Mouse (Mus musculus): ENCODE data around the gene Tenm1. TPM values are rescaled to one million over a fixed set of nuclear protein-coding genes. Genes with fewer than 3 reads are reported as not detected.

The Tenm1 gene
- total RNA-seq (2014; fragmentation: Nextera tagmentation): not detected in 2 replicates
- not detected in 2 replicates for total RNA-seq (2017)

DNA sequence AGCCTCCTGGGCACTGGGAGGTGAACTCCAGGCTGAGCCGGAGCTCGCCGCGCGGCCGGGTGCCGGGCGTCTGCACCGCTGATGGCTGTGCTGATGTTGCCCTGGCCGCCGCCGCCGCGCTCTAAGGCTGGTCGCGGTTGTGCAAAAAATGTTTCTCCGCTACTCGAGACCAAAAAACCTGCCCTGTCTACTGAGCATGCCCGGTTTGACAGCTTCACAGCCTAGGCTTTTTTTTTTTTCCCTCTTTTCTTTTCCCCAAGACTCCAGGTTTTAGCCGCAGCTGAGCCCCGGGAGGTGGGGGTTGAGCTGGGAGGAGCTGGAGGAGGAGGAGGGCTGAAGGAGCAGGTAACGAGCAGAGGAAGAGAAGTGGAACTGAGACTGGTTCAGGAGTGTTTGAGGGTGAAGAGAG is at the start of gene Tenm1:
TSS of gene Tenm1 (minus strand) at position 272 of the 409 bp plus-strand sequence.
- ATAC-seq (replicated peaks; ENCODE audit: low FRiP score, low TSS enrichment, poor library complexity, severe bottlenecking): no peak

DNA sequence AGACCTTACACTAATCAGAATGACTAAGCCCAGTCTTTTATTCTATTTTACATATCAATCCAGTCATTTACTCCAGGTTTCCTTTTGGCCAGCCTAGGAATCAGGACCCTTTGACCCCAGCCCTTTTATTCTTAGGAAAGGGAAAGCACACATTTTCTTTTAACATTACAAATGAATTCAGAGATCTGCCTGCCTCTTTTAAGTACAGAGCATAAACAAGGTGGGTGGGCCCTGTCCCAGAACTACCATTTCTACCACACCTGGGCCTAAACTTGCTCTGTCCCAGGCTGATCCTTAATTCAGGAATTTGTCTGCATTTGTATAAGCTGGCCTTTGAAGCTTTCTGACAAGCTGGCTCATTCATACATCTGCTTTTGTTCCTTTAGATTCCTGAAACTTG is 38.4 kb upstream of the Tenm1 start:
- ATAC-seq (replicated peaks; ENCODE audit: low FRiP score, low TSS enrichment, poor library complexity, severe bottlenecking): no peak

- ATAC-seq (replicated peaks; ENCODE audit: low FRiP score, low TSS enrichment, poor library complexity, severe bottlenecking): no peak
Observed at GRCm38 (mm10) chrX:43430581-43430980, 1.7 kb upstream of the Tenm1 start.

DNA sequence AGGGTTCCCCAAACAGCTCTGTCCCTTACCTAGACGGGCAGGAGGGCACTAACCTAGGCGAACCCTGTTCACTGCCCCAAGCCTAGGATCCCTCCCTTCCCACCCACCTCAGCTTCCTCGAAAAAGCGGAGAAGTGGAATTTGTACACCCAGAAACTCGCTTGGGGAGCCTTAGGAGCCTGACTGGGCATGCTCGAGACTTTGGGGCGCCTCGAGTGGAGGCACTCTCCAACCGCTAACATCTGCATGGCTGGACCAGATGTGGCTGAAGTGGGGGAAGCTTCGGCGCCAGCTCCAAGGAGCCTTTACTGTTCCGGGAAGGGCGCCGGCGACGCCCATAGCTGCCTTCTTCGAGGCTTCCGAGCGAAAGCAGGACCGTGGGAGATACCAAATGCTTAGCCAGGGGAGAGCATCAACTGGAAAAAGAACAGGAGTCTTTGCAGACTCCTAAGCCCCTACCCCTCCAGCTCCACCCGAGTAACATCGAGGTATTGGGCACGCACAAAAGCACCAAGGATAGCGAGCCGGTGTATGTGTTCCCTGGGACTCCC is 1.1 kb upstream of the Tenm1 start:
- no peak for ATAC-seq (replicated peaks; ENCODE audit: low FRiP score, low TSS enrichment, poor library complexity, severe bottlenecking)

DNA sequence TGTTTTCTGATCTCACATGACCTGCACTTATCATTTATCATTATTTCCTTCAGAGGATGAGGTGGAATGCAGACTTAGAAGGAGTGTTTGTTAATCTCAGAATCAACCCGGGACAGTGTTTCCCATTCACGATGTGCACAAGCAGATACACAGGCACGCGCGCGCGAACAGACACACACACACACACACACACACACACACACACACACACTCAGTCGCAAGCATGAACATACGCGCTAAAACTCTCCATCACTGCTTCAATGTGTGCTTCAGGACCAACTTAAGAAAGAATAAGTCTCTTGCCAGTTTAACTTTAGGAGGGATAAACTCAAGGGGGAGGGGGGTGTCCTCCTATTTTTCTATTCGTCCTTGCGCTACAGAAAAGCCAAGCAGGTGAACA is 411 bp upstream of the Tenm1 start:
- ATAC-seq (replicated peaks; ENCODE audit: low FRiP score, low TSS enrichment, poor library complexity, severe bottlenecking): no peak

- no peak for ATAC-seq (replicated peaks; ENCODE audit: low FRiP score, low TSS enrichment, poor library complexity, severe bottlenecking)
Observed at GRCm38 (mm10) chrX:43427961-43428365, 963 bp downstream of the Tenm1 start.

- no peak for ATAC-seq (replicated peaks; ENCODE audit: low FRiP score, low TSS enrichment, poor library complexity, severe bottlenecking)
Observed at GRCm38 (mm10) chrX:43427111-43427510, 1.8 kb downstream of the Tenm1 start.

DNA sequence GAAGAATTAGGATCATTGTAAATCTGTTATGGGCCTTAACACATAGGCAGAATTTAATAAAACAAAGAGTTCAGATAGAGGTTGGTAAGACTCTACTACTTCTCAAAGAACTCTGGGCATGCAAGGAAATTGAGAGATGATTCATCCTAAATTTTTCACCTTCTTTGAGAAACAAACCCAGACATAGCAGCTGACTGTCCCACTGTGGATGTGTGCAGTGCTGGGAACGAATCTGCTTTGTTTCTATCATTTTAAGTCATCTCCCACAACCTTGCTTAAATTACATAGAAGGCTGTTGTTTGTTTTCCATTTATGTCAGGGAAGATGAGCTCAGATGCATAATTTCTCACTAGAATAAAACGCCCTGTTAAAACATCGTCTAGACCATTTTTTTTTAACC is 31.0 kb downstream of the Tenm1 start:
- ATAC-seq (replicated peaks; ENCODE audit: low FRiP score, low TSS enrichment, poor library complexity, severe bottlenecking): no peak

DNA sequence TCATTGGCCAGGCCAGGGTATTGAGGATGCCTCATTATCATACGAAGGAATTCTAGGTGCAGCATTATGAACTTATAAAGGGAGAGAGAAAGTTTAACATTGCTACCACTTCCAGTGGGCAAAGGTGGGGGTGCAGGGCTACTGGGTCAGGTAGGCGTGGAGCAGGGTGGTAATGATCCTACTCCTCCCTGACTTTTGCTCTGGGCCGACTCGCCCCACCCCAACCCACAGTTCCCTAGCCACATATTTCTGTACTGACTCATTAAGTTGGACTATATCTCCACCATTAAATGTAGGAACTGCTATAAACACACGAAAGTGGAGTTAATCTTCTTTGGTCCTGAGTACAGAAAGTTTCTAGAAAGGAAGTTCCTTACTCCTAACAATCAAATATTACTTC is 40.8 kb downstream of the Tenm1 start:
- no peak for ATAC-seq (replicated peaks; ENCODE audit: low FRiP score, low TSS enrichment, poor library complexity, severe bottlenecking)

GRCm38 (mm10) chrX:43372526-43372925 is 56.4 kb downstream of the Tenm1 start:
- ATAC-seq (replicated peaks; ENCODE audit: low FRiP score, low TSS enrichment, poor library complexity, severe bottlenecking): no peak

DNA sequence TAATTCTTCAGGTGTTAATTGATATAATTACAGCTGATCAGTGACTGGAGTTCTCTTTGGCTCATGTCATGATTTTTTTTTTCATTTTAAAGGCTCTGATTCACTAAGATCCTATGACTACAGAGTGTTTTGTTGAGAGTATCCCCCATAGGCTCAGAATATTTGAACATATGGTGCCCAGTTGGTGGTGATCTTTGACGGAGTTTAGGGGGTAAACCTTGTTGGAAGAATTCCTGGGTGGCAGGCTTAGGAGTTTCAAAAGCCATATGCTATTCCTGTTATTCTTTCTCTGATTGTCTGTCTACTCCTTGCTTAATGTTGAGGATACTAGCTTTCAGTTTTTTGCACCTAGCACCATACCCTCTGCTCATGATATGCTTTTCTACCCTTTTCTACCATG is 109.6 kb downstream of the Tenm1 start:
- no peak for ATAC-seq (replicated peaks; ENCODE audit: low FRiP score, low TSS enrichment, poor library complexity, severe bottlenecking)

DNA sequence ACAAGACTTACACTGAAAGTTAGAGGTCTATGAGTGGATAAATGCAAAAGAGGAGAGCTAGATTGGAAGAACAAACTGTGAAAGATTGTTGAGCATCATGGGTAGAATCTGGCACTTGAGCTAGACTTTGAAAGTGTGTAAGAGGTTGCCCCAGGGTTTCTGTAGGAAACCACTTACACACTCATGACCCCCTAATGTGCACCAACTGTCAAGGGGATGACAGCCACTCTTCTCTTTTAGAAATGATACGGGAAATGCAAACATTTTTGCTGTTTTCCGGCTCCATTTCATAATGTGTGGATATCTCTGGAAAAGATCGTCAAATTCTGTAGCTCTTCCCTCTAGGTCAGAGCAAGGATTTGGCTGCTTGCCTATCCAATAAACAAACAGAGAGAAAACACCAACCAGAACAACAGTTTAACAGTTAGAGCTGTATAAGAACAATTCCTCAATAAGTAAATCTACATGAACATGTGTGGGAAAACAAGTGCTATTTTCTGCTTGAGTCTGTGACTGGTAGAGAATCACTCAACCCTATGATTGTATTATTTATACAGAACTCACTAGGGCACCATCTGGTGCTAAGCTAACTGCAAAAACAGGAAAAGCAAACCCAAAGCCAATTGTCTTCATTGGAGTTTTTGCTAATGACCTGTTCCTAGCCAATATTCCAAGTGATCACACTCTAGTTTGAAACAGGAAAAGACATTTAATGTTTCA is 111.0 kb downstream of the Tenm1 start:
- no peak for ATAC-seq (replicated peaks; ENCODE audit: low FRiP score, low TSS enrichment, poor library complexity, severe bottlenecking)

DNA sequence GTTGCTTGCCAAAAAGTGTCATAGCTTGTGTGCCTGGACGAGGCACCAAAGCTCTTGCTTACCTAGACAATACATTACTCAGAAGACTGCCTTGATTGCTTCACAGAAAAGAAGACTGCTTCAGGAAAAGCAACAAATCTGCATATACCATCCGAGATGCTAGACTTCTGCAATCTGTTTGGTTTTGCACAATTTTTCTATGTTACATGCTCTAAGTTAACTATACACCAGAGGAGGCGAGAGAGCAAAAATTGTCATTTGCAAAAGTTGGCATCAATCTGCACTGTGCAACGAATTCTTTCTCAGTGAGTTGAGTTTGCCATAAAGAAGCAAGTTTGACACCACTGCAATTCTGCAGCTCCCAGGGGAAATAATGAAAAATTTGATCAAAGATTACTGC is 193.1 kb downstream of the Tenm1 start:
- no peak for ATAC-seq (replicated peaks; ENCODE audit: low FRiP score, low TSS enrichment, poor library complexity, severe bottlenecking)

- ATAC-seq (replicated peaks; ENCODE audit: low FRiP score, low TSS enrichment, poor library complexity, severe bottlenecking): no peak
Observed at GRCm38 (mm10) chrX:43205003-43205402, 223.9 kb downstream of the Tenm1 start.

DNA sequence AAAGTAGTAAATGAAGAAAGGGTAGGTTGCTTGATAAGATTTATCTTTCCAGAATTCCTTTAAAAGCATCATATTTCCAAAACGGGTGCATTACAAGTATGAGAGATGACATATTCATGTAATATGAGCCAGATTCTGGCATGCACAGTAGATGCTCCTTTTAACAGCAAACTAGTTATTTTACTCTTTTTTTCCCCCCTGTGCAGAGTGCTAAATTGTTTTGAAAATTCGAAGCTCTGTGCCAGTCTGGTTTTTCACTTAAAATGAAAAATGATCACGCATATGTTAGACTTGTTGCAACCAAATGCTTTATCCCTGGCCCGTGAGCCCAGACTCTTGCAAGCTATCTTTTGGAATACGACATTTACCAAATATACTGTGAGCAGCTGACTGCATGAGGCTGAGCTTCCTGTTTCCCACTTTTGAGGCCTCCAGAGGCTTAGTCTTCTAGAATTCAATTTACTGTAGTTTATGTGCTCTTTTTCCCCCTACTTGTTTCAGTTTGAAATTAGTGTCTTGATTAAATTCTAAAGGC is 226.6 kb downstream of the Tenm1 start:
- ATAC-seq (replicated peaks; ENCODE audit: low FRiP score, low TSS enrichment, poor library complexity, severe bottlenecking): no peak

DNA sequence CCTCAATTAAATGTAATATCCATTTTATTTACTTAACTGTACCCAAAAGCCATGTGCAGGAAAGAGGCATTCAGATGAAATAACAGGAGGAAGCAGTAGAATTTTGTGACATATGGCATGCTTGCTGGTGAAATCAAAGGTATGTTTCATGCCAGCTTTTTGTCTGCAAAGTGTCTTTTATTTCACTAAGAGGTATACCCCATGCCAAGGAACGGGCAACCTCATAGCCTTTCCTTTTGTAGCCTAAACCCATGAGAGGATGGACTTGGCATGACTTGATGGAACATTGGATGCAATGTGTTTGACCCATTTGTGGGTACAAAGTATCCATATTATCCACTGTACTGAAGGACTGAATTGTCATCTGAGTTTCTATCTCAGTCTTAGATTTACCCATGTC is 246.0 kb downstream of the Tenm1 start:
- no peak for ATAC-seq (replicated peaks; ENCODE audit: low FRiP score, low TSS enrichment, poor library complexity, severe bottlenecking)

GRCm38 (mm10) chrX:43151561-43151960 is 277.4 kb downstream of the Tenm1 start:
- no peak for ATAC-seq (replicated peaks; ENCODE audit: low FRiP score, low TSS enrichment, poor library complexity, severe bottlenecking)

- no peak for ATAC-seq (replicated peaks; ENCODE audit: low FRiP score, low TSS enrichment, poor library complexity, severe bottlenecking)
Observed at GRCm38 (mm10) chrX:43129696-43130095, 299.2 kb downstream of the Tenm1 start.

- ATAC-seq (replicated peaks; ENCODE audit: low FRiP score, low TSS enrichment, poor library complexity, severe bottlenecking): no peak
Observed at GRCm38 (mm10) chrX:43122491-43122890, 306.4 kb downstream of the Tenm1 start.

DNA sequence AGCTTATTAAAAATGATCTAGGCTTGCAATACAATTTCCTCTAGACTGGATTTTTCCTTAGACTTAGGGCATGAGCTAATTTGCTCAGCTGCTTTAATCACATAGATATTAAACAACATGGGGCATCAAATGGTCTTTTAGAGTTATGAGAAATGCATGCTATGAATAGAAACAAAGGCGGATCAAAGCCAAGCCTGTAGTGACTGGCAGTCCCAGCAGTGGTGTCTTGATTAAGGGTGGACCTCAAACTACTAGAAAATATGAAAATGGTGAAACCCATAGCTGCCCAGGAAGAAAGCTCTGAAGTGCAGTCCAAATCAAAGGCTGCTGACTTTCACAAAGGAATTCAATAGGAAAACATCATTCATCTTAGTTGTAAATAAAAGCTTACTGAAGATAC is 306.9 kb downstream of the Tenm1 start:
- ATAC-seq (replicated peaks; ENCODE audit: low FRiP score, low TSS enrichment, poor library complexity, severe bottlenecking): no peak

- ATAC-seq (replicated peaks; ENCODE audit: low FRiP score, low TSS enrichment, poor library complexity, severe bottlenecking): no peak
Observed at GRCm38 (mm10) chrX:42986100-42986499, 442.8 kb downstream of the Tenm1 start.

Measured in megakaryocyte-erythroid progenitor cell, adult 5-6 weeks (primary cell).